Mouse (Mus musculus) heart, adult 11 months (tissue): ENCODE measurements around the gene Art4.
"Not testable (repeated sequence)": the region's sequence is repeated elsewhere in the genome, so short reads cannot be mapped to it uniquely, and the experiment has no call there.

Experiments used
- DNase-seq: peaks from one replicate; pipeline ENCODE4 v3.0.0; 2022

The Art4 gene

GRCm38 (mm10) chr6:136857186-136857872, at the start of gene Art4:
Art4 (minus strand) TSS chr6:136857733.
- peak; percentile 96 for DNase-seq

GRCm38 (mm10) chr6:136906937-136907293, 49.4 kb upstream of the Art4 start:
- peak; percentile 98 for DNase-seq

GRCm38 (mm10) chr6:136906283-136906936, 48.9 kb upstream of the Art4 start:
- peak; percentile 96 for DNase-seq

- DNase-seq = peak; percentile 83
Observed at GRCm38 (mm10) chr6:136903885-136904470, 46.4 kb upstream of the Art4 start.

- no peak for DNase-seq
Observed at GRCm38 (mm10) chr6:136902527-136902926, 45.0 kb upstream of the Art4 start.

GRCm38 (mm10) chr6:136901010-136901409, 43.5 kb upstream of the Art4 start:
- peak; percentile 77 for DNase-seq

- DNase-seq = peak; percentile 82
Observed at GRCm38 (mm10) chr6:136900369-136901009, 43.0 kb upstream of the Art4 start.

GRCm38 (mm10) chr6:136898954-136899353, 41.4 kb upstream of the Art4 start:
- no peak for DNase-seq

GRCm38 (mm10) chr6:136898222-136898621, 40.7 kb upstream of the Art4 start:
- peak; percentile 96 for DNase-seq

- peak; percentile 95 for DNase-seq
Observed at GRCm38 (mm10) chr6:136897789-136898188, 40.3 kb upstream of the Art4 start.

GRCm38 (mm10) chr6:136894532-136895339, 37.2 kb upstream of the Art4 start:
- DNase-seq = peak; percentile 98

- peak; percentile 93 for DNase-seq
Observed at GRCm38 (mm10) chr6:136892002-136892401, 34.5 kb upstream of the Art4 start.

GRCm38 (mm10) chr6:136889554-136889953, 32.0 kb upstream of the Art4 start:
- no peak for DNase-seq

GRCm38 (mm10) chr6:136889067-136889466, 31.5 kb upstream of the Art4 start:
- DNase-seq = no peak

- peak; percentile 99 for DNase-seq
Observed at GRCm38 (mm10) chr6:136887854-136888253, 30.3 kb upstream of the Art4 start.

- DNase-seq = not testable (repeated sequence)
Observed at GRCm38 (mm10) chr6:136884766-136885165, 27.2 kb upstream of the Art4 start.

- peak; percentile 91 for DNase-seq
Observed at GRCm38 (mm10) chr6:136883961-136884360, 26.4 kb upstream of the Art4 start.

- DNase-seq = peak; percentile 93
Observed at GRCm38 (mm10) chr6:136883431-136883915, 25.9 kb upstream of the Art4 start.

GRCm38 (mm10) chr6:136881678-136882077, 24.1 kb upstream of the Art4 start:
- DNase-seq = no peak

- DNase-seq = peak; percentile 98
Observed at GRCm38 (mm10) chr6:136875670-136876069, 18.1 kb upstream of the Art4 start, which contains the start of gene Mgp. Mgp (minus strand) TSS chr6:136875823.

GRCm38 (mm10) chr6:136874599-136874998, 17.1 kb upstream of the Art4 start:
- DNase-seq = peak; percentile 91

GRCm38 (mm10) chr6:136868921-136869320, 11.4 kb upstream of the Art4 start:
- DNase-seq = no peak
